Mouse (Mus musculus): ENCODE results near the gene Acad10. TPM values are rescaled to one million over a fixed set of nuclear protein-coding genes. Genes with fewer than 3 reads are reported as not detected.
A peak's percentile ranks its signal among the peaks of the same experiment; 100 is the strongest.

The Acad10 gene
- polyA plus RNA-seq, 1 experiment from 2014 or later: 1.5 TPM

DNA sequence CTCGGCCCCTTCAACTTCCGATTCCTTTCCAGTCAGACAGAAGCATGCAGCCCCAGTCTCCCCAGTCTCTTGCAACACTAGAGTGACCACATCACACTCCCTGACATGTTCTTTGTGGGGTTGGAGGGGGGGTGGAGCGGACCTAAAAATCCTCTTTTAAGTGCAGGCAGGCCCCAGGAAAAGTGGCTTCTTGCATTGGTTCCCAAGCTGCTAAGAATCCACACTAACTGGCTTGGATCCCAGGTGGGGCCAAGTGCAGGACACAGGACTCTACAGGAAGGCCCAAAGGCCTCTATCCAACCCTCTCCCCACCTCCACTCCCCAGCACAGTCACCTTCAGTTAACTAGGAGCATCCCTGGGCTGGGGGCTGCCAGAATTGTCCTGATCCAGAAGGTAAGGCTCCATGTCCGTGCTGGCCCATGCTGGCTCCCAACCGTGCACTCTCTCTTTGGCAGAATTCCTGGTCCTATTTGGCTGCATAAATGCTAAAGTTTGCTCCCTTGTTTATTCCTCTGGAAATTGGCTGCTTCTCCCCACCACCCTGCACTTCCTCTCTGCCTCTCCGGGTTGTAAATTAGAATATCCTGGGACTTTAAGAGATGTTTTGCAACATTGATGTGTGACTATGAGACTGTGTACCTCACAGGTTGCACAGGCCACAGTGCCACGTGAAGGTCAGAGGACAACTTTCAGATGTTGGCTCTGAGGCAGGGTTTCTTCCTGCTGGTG is 30.3 kb upstream of the Acad10 start:
- Histone ChIP-seq H3K9ac (replicated peaks; ENCODE audit: low read depth, low read length) (no peak overlapping the region), H3K27me3 (replicated peaks; ENCODE audit: control insufficient read depth, insufficient read depth, low read length) (no peaks in the 10 kb centered on the region), H3K36me3 (ENCODE audit: control insufficient read depth, insufficient read depth) (peaks cover 12% of the 10 kb centered on the region), H3K9me3 (ENCODE audit: control insufficient read depth, low read length) (no peaks in the 10 kb centered on the region), H3K4me1 (replicated peaks; ENCODE audit: control insufficient read depth, insufficient read depth, low read length) (peaks cover 9% of the 10 kb centered on the region), H3K27ac (ENCODE audit: low read length) (peak overlapping the region; percentile 67), H3K4me3 (replicated peaks; ENCODE audit: low read length) (no peak overlapping the region), H3K4me2 (ENCODE audit: low read length) (no peak overlapping the region)
- 66% methylated on average over 7 of the region's 7 CpGs for WGBS
- ATAC-seq: no peak

DNA sequence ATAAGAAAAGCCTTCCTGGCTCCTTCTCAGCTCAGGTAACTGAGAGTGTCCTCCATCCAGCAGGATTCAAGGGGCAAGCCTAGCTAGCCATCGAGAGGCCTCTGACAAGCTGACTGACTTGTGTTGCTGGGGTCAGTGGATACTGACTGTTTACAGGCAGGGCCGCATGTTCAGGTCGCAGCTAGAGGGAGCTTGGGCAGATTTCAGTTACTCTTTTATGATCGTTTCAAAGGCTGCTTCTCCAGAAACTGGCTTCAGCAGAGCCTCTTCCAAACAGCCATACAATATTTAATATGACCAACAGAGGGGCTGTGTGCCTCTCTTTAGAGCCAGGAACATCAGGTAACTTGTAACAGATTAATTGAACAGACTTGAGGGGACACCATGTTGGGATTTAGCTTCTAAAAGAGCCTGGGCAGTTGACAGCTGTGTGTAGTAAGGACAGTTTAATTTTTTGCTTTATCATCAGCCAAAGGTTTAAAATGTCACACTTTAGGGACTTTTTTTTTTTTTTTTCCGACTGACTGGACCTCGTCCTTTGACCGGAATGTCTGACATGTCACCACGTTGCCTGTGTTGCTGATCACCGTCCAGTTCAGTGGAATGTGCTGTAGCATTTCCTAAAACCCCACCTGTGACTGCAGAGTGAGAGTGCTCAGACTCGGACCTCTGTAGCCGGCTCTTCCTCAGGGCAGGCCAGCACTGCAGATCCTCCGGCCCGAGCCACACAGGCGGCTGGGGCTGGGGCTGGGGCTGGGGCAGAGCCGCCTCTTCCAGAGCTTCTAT is 26.0 kb upstream of the Acad10 start:
- Histone ChIP-seq H3K4me2 (ENCODE audit: low read length) (no peak overlapping the region), H3K27ac (ENCODE audit: low read length) (no peak overlapping the region), H3K9ac (replicated peaks; ENCODE audit: low read depth, low read length) (no peak overlapping the region), H3K27me3 (replicated peaks; ENCODE audit: control insufficient read depth, insufficient read depth, low read length) (no peaks in the 10 kb centered on the region), H3K4me3 (replicated peaks; ENCODE audit: low read length) (no peak overlapping the region), H3K9me3 (ENCODE audit: control insufficient read depth, low read length) (no peaks in the 10 kb centered on the region), H3K4me1 (replicated peaks; ENCODE audit: control insufficient read depth, insufficient read depth, low read length) (peaks cover 9% of the 10 kb centered on the region), H3K36me3 (ENCODE audit: control insufficient read depth, insufficient read depth) (peaks cover 27% of the 10 kb centered on the region)
- no peak for ATAC-seq
- 84% methylated on average over 15 of the region's 15 CpGs for WGBS

DNA sequence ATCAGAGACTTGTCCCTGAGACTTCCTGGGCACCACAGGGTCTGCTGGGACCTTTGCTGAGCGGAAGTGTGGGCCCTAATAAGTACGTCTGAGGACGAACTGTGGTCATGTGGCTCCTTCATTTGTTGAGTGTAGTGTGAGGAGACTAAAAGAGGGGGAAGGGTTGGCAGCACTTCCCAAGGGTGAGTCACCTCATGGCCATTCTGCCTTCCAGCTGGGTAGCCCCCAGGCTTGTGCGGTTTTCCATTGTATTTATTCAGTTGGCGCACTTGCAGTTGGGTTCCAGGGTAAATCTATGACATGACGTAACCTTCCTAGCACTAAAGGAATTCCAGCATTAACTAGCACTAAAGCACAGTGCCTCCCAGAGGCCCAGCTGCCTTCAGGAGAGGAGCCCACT is 25.2 kb upstream of the Acad10 start:
- peaks cover 2% of the 10 kb centered on the region for H3K4me1 ChIP-seq (replicated peaks; ENCODE audit: control insufficient read depth, insufficient read depth, low read length)
- WGBS: 68% methylated on average over 6 of the region's 6 CpGs
- ATAC-seq: peak; percentile 20; the same call in 1 of the 2 replicates

DNA sequence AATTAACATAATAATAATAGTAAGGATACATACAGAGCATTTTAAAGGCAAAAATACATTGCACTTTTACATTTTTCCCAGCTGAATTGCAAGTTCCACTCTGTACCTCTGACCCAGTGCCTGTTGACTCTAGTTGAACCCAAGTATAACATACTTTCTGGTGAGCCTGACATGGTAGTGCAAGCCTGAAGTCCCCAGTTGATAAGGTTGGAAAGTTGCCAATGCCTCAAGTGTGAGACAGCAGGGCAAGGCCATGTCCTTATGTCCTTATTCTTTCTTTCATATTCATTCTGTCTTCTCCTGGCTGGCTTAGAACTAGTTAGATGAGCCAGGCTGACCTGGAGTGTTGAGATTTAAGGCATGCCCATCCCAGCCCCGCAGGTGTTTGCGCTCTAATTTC is 21.9 kb upstream of the Acad10 start:
- Histone ChIP-seq H3K4me1 (replicated peaks; ENCODE audit: control insufficient read depth, insufficient read depth, low read length) (no peaks in the 10 kb centered on the region), H3K9me3 (ENCODE audit: control insufficient read depth, low read length) (no peaks in the 10 kb centered on the region)
- ATAC-seq: no peak

More for the DNA sequence above, 25.2 kb upstream of the Acad10 start:
- H3K4me3 ChIP-seq (replicated peaks; ENCODE audit: low read length): no peak overlapping the region
- H3K4me2 ChIP-seq (ENCODE audit: low read length): no peak overlapping the region
- H3K27me3 ChIP-seq (replicated peaks; ENCODE audit: control insufficient read depth, insufficient read depth, low read length): no peaks in the 10 kb centered on the region
- H3K9me3 ChIP-seq (ENCODE audit: control insufficient read depth, low read length): no peaks in the 10 kb centered on the region
- H3K9ac ChIP-seq (replicated peaks; ENCODE audit: low read depth, low read length): no peak overlapping the region
- no peak overlapping the region for H3K27ac ChIP-seq (ENCODE audit: low read length)
- H3K36me3 ChIP-seq (ENCODE audit: control insufficient read depth, insufficient read depth): peaks cover 29% of the 10 kb centered on the region

DNA sequence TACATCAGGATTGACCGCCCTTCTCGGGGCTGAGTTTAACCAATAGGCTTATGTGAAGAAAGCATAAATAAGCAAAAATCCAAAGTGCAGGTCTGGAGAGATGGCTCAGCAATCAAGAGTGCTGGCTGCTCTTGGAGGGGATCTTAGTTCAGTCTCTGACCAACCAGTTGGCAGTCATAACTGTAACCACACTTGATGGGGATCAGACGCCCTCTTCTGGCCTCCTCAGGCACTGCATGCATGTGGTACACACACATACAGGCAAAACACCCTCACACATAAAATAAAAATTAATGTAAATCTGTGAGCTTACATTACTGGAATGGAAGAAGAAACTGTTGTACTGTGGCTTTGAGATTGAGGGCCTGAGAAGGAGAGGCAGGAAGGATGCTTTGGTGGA is 10.1 kb upstream of the Acad10 start:
- WGBS: 81% methylated on average over 3 of the region's 3 CpGs
- Histone ChIP-seq H3K4me3 (replicated peaks; ENCODE audit: low read length) (no peak overlapping the region), H3K27ac (ENCODE audit: low read length) (no peak overlapping the region), H3K9me3 (ENCODE audit: control insufficient read depth, low read length) (no peaks in the 10 kb centered on the region), H3K4me1 (replicated peaks; ENCODE audit: control insufficient read depth, insufficient read depth, low read length) (0 out of 2 replicates have a peak, but pooled peaks cover 3% of the 10 kb centered on the region), H3K36me3 (ENCODE audit: control insufficient read depth, insufficient read depth) (peaks cover 19% of the 10 kb centered on the region), H3K4me2 (ENCODE audit: low read length) (no peak overlapping the region), H3K9ac (replicated peaks; ENCODE audit: low read depth, low read length) (no peak overlapping the region), H3K27me3 (replicated peaks; ENCODE audit: control insufficient read depth, insufficient read depth, low read length) (no peaks in the 10 kb centered on the region)
- no peak for ATAC-seq

More for the DNA sequence above, 21.9 kb upstream of the Acad10 start:
- no peak overlapping the region for H3K9ac ChIP-seq (replicated peaks; ENCODE audit: low read depth, low read length)
- no peak overlapping the region for H3K4me2 ChIP-seq (ENCODE audit: low read length)
- H3K4me3 ChIP-seq (replicated peaks; ENCODE audit: low read length): no peak overlapping the region
- H3K27me3 ChIP-seq (replicated peaks; ENCODE audit: control insufficient read depth, insufficient read depth, low read length): no peaks in the 10 kb centered on the region
- WGBS: 100% methylated on average over 2 of the region's 2 CpGs
- peaks cover 44% of the 10 kb centered on the region for H3K36me3 ChIP-seq (ENCODE audit: control insufficient read depth, insufficient read depth)
- no peak overlapping the region for H3K27ac ChIP-seq (ENCODE audit: low read length)

DNA sequence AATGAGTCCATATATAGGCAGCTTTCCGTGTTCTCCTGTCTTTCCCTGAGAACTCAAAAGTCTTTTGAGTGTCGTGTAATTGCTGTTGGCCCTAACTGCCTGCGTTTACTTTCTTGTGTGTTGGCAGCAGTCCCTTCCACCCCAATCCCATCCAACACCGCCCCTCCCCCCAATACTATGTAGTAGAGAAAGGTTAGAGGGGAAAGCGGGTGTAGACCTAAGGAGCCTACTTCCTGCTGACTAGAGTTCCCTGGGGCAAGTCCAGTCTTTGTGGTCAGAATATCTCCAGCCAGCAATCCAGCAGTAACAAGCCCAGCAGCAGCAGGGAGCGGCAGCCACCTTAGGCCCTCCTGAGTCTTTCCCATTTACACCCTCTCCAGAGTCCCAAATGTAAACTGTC is 8.1 kb upstream of the Acad10 start:
- no peak overlapping the region for H3K27ac ChIP-seq (ENCODE audit: low read length)
- peaks cover 19% of the 10 kb centered on the region for H3K36me3 ChIP-seq (ENCODE audit: control insufficient read depth, insufficient read depth)
- H3K27me3 ChIP-seq (replicated peaks; ENCODE audit: control insufficient read depth, insufficient read depth, low read length): no peaks in the 10 kb centered on the region
- 0 out of 2 replicates have a peak, but pooled peaks cover 3% of the 10 kb centered on the region for H3K4me1 ChIP-seq (replicated peaks; ENCODE audit: control insufficient read depth, insufficient read depth, low read length)
- ATAC-seq: no peak
- H3K9me3 ChIP-seq (ENCODE audit: control insufficient read depth, low read length): no peaks in the 10 kb centered on the region
- H3K4me3 ChIP-seq (replicated peaks; ENCODE audit: low read length): no peak overlapping the region
- H3K4me2 ChIP-seq (ENCODE audit: low read length): no peak overlapping the region
- H3K9ac ChIP-seq (replicated peaks; ENCODE audit: low read depth, low read length): no peak overlapping the region
- WGBS: 62% methylated on average over 6 of the region's 6 CpGs

DNA sequence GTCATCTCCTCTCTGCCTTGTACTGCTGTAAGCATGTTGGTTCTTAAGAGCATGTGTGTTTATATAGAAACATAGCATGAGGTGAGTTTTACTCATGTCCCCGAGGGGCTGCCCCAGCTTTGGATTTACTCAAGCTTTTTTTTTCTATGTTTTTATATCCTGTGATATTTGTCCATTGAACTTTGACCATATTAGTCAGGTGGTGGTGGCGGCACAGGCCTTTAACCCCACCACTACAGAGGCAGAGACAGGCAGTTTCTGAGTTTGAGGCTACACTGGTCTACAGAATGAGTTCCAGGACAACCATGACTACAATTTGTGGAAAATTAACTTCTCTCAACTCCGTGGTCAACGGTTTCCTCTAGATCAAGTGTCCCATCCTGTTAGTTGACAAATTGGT is 6.8 kb upstream of the Acad10 start:
- no peaks in the 10 kb centered on the region for H3K9me3 ChIP-seq (ENCODE audit: control insufficient read depth, low read length)
- 97% methylated on average over 4 of the region's 4 CpGs for WGBS

DNA sequence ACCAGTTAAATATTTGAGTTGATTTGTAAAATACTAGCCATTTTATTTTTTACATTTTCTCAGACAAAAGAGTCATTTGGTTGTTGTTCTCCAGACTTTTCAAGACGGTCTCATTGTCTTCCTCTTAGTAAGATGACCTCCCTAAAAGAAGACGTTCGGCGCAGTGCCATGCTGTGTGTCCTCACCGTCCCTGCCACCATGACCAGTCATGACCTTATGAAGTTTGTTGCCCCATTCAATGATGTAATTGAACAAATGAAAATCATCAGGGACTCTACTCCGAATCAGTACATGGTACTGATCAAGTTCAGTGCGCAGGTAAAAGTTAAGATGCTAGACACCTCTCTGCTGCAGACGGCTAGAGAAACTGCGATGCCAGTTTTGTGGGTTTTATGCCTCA is 4.7 kb upstream of the Acad10 start:
- Histone ChIP-seq H3K36me3 (ENCODE audit: control insufficient read depth, insufficient read depth) (peaks cover 13% of the 10 kb centered on the region), H3K27me3 (replicated peaks; ENCODE audit: control insufficient read depth, insufficient read depth, low read length) (no peaks in the 10 kb centered on the region), H3K4me1 (replicated peaks; ENCODE audit: control insufficient read depth, insufficient read depth, low read length) (peaks cover 20% of the 10 kb centered on the region), H3K27ac (ENCODE audit: low read length) (no peak overlapping the region), H3K4me3 (replicated peaks; ENCODE audit: low read length) (no peak overlapping the region), H3K9ac (replicated peaks; ENCODE audit: low read depth, low read length) (no peak overlapping the region), H3K9me3 (ENCODE audit: control insufficient read depth, low read length) (no peaks in the 10 kb centered on the region), H3K4me2 (ENCODE audit: low read length) (no peak overlapping the region)
- 97% methylated on average over 9 of the region's 9 CpGs for WGBS
- ATAC-seq: no peak

More for the DNA sequence above, 6.8 kb upstream of the Acad10 start:
- Histone ChIP-seq H3K9ac (replicated peaks; ENCODE audit: low read depth, low read length) (no peak overlapping the region), H3K4me2 (ENCODE audit: low read length) (no peak overlapping the region), H3K4me3 (replicated peaks; ENCODE audit: low read length) (no peak overlapping the region), H3K27me3 (replicated peaks; ENCODE audit: control insufficient read depth, insufficient read depth, low read length) (no peaks in the 10 kb centered on the region), H3K27ac (ENCODE audit: low read length) (no peak overlapping the region), H3K36me3 (ENCODE audit: control insufficient read depth, insufficient read depth) (peaks cover 16% of the 10 kb centered on the region), H3K4me1 (replicated peaks; ENCODE audit: control insufficient read depth, insufficient read depth, low read length) (peaks cover 8% of the 10 kb centered on the region)
- ATAC-seq: no peak

DNA sequence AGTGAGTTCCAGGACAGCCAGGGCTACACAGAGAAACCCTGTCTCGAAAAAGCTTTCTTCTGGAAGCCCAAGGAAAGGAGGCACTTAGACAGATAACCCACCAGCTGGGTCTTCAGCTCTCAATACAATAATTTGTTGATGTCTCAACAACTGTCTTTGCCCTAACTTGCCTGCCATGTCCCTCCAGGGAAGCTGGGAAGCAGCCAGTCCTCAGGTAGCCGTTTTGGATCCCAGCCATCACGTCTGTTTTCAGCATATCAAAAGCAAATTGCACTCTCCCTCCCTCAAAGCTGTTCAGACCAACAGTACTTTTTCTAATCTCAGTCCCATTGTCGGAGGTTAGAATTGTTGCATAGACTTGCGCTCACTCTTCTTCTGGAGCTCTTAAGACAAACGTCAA is 3.8 kb upstream of the Acad10 start:
- peaks cover 25% of the 10 kb centered on the region for H3K4me1 ChIP-seq (replicated peaks; ENCODE audit: control insufficient read depth, insufficient read depth, low read length)
- H3K36me3 ChIP-seq (ENCODE audit: control insufficient read depth, insufficient read depth): peaks cover 11% of the 10 kb centered on the region
- 88% methylated on average over 6 of the region's 6 CpGs for WGBS
- H3K9ac ChIP-seq (replicated peaks; ENCODE audit: low read depth, low read length): no peak overlapping the region
- H3K9me3 ChIP-seq (ENCODE audit: control insufficient read depth, low read length): no peaks in the 10 kb centered on the region
- no peak overlapping the region for H3K27ac ChIP-seq (ENCODE audit: low read length)
- no peaks in the 10 kb centered on the region for H3K27me3 ChIP-seq (replicated peaks; ENCODE audit: control insufficient read depth, insufficient read depth, low read length)
- no peak for ATAC-seq
- H3K4me3 ChIP-seq (replicated peaks; ENCODE audit: low read length): no peak overlapping the region
- H3K4me2 ChIP-seq (ENCODE audit: low read length): no peak overlapping the region
